Mouse (Mus musculus) brain, adult 2 months (tissue): Measurements from ENCODE around the gene Cnot9.
A peak's percentile ranks its signal among the peaks of the same experiment; 100 is the strongest.
"Not testable (repeated sequence)": the region's sequence is repeated elsewhere in the genome, so short reads cannot be mapped to it uniquely, and the experiment has no call there.

ENCODE experiments used
- DNase-seq: peaks from one replicate; pipeline ENCODE4 v3.0.0; 2011; ENCODE audit warnings: low read depth, low spot score

The Cnot9 gene

DNA sequence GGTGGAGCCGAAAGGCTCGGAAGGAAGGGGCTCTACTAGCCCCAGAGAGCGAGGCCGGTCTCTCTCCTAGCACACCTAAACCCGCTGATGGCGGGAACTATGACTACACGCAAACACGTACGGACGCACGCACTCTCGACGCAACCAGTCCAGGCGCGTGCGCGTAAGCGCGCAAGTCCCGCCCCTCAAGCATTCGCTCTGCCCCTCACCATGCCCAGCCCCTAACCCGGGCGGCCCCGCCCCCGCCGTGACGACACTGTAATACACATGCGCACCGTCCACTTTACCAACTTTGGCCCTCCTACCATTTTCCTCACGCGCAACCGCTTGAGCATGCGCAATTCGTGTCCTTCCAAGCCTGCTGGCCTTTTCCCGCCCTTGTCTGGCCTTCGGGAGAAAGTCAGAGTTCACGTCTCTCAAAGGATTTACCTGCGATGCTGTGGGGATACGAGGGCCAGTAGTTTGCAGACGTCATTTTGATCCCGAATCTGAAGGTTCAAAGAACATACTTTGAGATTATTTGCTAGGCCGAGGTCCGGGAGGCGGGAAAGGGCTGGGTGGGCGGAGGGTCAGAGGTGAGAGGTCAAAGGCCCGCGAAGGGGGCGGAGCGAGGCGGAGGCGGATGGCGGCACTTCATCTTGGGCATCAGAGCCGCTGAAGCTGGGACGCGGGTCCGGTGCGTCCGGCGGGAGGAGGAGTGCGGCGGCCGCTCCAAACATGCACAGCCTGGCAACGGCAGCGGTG lies at the start of gene Cnot9:
Gene Cnot9 (plus strand): TSS at position 338 of the 744 bp plus-strand sequence.
- peak; percentile 99 for DNase-seq

DNA sequence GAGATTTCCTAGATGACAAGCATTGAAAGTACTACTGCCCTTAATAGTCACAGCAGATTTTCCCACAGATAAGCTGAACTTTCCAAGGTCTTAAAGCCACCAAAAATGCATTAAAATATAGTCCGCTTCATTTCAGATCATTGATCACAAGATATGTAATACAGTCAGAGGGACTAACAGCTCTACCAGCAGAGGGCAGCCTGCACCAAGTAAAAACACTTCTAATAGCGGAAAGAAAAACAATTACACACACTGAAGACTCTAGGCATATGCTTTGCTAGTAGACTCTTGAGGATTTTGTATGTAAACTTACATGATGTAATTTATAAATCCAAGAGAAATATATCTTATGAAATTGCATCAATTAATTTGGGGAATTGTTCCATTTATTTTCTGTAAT lies 45.6 kb upstream of the Cnot9 start:
- DNase-seq = peak; percentile 79

DNA sequence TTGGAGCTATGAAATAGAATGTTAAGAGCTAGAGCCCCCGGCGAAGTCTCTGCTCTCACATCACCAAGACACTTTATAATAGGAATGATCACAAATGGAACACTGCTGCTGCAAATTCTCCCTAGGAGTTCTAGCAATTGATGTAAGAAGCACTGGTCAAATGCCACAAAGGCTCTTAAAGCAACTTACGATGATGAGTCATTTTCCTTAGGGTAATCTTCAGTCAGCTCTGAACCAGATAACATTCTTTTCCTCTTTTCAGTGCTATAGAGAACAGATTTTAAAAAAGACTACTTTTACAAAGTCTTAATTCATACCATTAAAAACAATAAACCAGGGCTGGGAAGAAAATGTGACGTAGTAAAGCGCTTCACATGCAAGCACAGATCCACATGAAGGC lies 20.1 kb upstream of the Cnot9 start:
- peak; percentile 11 for DNase-seq

DNA sequence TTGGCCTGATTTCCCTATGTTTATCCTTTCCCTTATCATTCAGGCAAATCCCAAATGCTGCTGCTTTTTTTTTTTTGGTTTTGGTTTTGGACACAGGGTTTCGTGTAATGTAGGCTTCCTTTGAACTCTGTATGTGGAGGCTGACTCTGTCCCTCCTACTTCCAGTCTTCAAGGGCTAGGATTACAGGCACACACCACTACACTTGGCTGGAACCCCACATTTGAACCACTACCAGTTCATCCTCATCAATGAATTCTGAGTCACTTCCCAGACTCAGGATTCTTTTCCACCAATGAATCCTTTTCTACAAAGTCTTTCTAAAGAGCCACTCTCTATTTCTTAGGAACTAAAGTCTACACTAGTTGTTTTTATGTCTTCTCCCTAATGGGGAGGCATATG lies 4.8 kb upstream of the Cnot9 start:
- DNase-seq = no peak

DNA sequence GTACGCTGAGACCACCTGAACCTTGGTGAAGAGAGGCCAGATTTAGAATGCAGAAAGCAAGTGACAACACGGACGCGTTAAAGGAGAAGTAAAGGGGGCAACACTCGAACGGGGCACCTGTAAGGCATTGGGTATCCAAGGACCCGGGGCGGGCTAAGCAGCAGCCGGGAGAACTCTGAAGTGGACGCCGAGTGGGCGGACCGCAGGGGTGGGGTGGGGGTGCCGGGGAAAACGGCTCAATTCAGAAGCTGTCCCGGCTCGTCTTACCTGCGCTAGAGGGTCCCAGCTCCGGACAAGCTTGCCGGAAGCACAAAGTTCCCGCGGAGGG lies 501 bp upstream of the Cnot9 start:
- DNase-seq = no peak

DNA sequence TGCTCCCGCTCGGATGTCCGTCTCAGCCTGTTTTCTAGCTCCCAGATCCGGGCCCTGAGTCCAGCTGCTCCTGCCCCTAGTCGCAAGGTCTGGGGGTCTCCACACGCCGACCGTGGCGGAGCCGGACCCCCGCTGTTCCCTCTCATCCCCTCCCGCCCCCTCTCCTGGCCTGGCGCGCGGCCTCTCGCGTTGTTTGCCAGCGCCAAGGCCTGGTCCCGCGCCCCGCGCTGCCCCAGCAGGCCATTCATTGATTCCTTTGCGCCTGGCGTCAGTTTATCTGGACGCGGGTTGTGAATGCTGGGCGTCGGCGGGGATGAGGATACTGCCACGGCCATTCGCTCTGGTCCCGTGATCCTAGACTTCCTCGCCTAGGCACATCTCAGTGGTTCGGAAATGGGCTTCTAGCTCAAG lies 618 bp downstream of the Cnot9 start:
- peak; percentile 51 for DNase-seq

DNA sequence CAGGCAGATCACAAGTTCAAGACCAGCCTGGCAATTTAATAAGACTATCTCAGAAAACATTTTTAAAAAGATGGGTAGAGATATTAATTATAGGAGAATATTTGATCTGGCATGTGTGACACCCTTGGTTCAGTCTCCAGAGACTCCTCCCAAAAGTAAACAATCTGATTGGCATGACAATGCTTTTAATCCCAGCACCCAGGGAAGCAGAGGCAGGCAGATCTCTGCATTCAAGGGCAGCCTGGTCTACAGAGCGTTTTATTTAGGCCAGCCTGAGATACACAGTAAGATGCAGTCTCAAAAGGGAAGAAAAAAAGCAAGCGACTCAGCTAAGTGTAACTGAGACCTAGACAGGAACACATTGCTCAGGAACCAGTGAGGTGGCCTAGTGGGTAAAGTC lies 1.9 kb downstream of the Cnot9 start:
- DNase-seq = no peak

DNA sequence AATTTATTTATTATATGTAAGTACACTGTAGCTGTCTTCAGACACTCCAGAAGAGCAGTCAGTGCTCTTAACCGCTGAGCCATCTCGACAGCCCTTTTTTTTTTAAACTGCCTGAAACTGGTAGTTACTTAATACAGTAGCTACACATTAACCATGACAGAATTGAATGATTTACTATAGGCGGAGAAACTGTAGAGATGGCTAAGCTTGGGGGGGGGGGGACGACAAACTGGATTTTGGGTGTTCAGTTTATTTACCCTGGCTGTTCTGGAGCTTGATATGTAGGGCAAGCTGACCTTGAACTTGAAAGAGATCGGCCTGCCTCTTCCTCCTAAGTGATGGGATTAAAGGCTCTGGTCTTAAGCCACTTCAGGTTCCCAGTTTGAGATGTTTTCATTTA lies 5.4 kb downstream of the Cnot9 start:
- no peak for DNase-seq

DNA sequence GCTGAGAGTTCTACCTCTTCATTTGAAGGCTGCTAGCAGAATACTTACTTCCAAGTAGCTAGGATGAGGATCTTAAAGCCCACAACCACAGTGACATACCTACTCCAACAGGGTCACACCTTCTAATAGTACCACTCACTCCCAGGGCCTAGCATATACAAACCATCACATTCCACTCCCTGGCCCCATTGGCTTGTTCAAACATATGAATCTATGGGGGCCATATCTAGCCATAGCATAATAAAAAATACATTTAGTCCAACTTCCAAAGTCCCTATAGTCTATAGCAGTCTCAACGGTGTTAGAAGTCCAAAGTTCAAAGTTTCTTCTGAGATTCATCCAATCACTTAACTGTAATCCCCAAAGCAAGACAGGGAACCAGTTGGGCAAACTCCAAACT lies 7.1 kb downstream of the Cnot9 start:
- not testable (repeated sequence) for DNase-seq

DNA sequence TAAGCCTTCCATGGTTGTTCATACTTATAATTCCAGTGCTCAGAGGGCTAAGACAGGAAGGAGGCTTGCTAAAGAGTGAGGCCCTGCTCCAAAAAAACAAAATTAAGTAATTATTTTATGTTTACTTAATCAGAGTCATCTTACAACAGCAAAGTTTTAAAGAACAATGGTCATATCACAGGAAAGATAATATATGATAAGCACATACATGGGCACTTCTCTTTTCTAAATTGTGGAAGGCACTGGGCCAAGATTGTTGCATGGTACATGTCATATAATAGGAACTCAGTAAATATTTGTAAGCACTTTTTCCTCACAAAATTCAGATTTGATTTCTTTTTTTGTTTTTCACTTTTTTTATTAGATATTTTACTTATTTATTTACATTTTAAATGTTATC lies 14.0 kb downstream of the Cnot9 start:
- DNase-seq = no peak

DNA sequence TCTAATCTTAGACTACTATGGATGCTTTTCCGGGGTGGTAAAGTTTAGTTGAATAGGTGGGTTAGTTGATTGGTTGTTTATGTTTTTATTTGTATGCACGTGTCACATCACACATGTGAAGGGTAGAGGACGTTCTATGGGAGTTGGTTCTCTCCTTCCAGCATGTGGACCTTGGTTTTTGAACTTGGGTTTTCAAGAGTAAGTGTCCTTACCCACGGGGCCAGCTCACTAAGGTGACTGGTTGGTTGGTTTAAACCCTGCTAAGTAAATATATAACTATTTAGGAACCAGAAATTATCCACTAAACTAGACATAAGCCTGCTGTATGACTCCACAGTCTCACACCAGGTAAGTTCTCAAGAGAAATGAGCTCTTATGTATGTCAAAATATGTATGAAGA lies 18.9 kb downstream of the Cnot9 start:
- DNase-seq = no peak

DNA sequence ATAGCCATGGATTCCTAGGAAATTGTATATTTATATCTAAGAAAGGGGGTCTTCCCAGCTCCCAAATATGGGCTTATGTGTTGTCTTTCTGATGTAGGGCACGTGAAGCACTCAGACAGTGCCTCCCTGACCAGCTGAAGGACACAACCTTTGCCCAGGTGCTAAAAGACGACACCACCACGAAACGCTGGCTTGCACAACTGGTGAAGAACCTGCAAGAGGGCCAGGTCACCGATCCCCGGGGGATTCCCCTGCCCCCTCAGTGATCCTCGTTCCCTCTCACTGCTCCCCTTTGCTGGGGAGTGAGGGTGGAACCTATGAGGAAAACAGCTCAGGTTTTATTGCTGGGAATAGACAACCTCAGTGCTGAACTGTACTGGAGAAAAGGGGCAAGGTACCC lies 22.7 kb downstream of the Cnot9 start:
- no peak for DNase-seq

DNA sequence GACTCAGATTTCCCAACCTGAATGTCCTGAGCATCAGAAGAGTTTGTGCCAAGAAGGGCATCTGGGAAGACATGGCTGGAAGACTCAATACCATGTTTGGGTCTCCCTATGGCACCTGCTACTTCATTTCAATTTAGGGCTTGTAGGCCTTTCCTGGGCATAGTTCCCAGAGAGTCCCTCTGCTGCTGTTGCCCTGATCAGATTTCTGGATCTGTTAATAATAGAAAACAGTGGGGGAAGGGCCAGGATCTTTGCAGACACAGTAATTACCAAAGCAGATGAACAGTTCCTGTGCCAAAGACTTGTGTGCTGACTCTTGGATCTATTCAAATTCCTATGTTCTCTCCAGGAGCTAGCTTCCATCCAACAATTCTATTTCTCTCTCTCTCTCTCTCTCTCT lies 32.8 kb downstream of the Cnot9 start:
- peak; percentile 71 for DNase-seq

DNA sequence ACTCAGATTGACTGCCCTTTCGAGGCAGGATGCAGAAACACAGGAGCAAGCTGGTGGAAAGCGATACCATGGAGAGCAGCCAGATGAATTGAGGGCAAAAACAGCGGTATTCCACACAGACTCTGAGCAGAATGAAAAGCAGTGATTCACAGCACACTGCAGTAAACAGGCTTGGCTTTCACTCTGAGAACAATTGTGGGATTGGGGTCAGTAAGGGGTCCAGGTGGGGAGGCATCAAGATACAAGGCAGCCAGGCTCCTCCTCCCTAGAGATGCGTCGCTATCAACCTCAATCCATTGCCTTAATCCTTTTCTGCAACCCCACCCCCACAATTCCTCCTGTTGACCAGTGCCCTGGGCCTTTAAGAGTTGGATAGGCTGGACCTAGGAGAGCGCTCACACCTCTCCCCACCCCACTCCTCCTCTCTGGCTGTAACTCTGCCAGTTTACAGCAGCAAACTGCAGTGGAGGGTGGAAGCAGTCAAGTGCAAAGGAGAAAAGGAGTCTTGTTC lies 36.6 kb downstream of the Cnot9 start, which contains the start of gene Plcd4:
Gene Plcd4 (plus strand): TSS at position 438 of the 511 bp plus-strand sequence.
- peak; percentile 88 for DNase-seq

DNA sequence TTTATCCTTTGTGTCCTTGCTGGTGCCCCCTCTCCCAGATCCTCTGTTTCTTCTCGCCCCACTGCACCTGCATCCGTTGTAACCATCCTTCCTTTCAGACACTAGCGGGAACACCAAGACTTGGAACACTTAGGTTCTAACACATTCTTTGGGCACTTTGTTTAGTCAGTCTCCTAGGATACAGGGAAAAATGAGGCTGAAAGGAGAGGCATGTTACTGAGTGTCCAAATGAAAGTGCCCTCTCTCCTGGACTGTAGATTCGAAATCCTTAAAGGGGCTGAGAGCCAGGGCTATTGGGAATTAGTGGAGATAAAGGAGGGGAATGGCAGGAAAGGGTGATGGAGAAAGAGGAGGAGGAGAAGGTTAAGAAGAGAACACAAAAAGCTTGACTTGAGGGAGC lies 38.3 kb downstream of the Cnot9 start, which contains the start of gene Usp37:
Gene Usp37 (minus strand): TSS at position 101 of the 400 bp plus-strand sequence.
- no peak for DNase-seq

DNA sequence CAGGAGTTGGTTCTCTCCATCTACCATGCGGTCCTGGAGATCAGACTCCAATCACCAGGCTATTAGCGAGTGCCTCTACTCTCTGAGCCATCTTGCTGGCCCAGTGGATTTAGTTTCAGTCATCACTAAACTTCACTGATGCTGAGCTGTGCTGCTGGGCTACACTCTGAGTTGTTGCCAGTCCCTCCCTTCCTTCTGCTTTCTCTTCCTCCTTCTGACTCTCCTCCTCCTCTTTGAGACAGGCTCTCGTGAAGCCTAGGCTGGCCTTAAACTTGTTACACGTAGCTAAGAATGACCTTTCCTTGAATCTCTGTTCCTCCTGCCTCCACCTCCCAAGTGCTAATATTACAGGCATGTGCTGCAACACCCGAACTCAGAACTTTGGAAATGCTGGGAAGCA lies 53.2 kb downstream of the Cnot9 start:
- no peak for DNase-seq

DNA sequence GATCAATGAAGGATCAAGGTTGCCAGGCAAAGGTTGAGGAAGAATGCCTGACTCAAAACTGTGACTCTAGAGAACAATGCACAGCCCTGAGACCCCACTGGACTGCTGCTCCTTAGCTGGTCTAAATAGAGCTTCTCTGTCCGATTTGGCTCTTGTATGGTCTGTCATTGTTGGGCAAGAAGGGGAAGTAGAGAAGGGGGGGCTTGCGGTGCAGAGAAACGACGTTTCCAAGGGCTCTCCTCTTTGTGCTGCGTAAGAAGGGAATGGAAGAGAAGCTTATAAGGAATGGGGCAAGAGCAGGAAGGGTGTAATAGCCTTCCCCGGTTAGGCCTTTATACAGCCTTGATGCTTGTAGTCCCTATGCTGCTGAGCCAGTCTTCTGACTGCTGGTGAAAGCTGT lies 60.0 kb downstream of the Cnot9 start:
- no peak for DNase-seq

DNA sequence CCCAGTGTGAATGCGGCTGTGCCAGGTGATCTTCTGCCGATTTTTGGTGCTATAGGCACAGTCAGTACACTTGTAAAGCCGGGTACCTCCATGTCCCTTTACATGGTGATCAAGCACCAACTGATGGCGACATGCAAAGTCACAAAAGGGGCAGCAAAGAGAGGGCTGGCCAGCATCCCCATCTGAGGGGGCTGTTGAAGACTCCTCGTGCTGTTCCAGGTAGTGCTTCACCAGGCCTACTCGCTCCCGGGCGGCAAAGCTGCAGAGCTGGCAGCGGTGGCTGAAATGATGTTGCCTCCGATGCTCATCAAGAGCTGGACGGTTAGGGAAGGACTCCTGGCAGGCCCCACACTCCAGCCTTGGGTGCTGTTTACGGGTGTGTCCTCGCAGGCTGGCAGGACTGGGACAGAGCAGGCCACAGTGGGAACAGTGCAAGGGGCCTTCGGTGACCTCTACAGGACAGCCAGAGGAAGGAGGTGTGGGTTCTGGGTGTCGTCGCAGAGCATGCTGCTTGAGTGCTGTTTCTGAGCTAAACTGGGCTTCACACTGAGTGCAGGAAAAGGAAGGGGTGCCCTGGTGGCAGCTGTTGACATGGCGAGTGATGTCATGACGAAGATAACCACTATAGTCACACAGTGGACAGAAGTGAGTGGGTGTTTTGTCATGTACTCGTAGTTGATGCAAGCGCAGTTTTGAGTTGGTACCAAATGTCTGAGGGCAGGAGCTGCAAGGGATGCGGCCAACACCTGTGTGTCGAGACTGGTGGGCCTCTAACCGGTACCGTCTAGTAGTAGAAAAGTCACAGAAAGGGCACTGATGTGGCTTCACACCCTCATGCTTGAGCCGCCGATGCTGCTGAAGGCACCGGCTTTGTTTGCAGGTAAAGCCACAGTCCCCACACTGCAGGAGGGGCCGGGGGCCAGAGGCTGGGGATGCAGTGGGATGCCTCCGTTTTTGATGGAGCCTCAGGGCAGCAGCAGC lies 64.2 kb downstream of the Cnot9 start:
- peak; percentile 12 for DNase-seq
